Mouse (Mus musculus) liver, postnatal 0 days (tissue): ENCODE measurements around the gene Adam1b.
A peak's percentile ranks its signal among the peaks of the same experiment; 100 is the strongest.

ENCODE experiments used
- CTCF ChIP-seq: sonication (generic); IDR thresholded peaks from 2 replicates; pipeline ENCODE4 v1.5.1; 2016; ENCODE audit warnings: antibody characterized with exemption, low read depth
- EP300 ChIP-seq: IDR thresholded peaks from 2 replicates; pipeline ENCODE4 v1.6.1; 2016; ENCODE audit warnings: antibody characterized with exemption, low read depth, mild to moderate bottlenecking

- TF ChIP-seq CTCF, result peak; percentile 24; the same call in 1 of the 2 replicates
- TF ChIP-seq EP300, result no peak
Observed at GRCm38 (mm10) chr5:121541235-121541634, 38.0 kb upstream of the Adam1b start.
